Mouse (Mus musculus) ES-Bruce4 (cell line): Measurements from ENCODE around the gene Zbtb21. TPM values are rescaled to one million over a fixed set of nuclear protein-coding genes. Genes with fewer than 3 reads are reported as not detected.

Experiments
- H3K27ac ChIP-seq: 2 replicates; pipeline ENCODE4 v1.5.1; 2012; ENCODE audit warnings: low read length, inconsistent platforms; ENCODE audit not compliant: insufficient read depth
- H3K27me3 ChIP-seq: 2 replicates; pipeline ENCODE4 v1.6.1; 2012; ENCODE audit warnings: mild to moderate bottlenecking, low read length, inconsistent platforms; ENCODE audit not compliant: control insufficient read depth, poor library complexity, insufficient read depth, severe bottlenecking
- H3K36me3 ChIP-seq: 2 replicates; pipeline ENCODE4 v1.6.1; 2012; ENCODE audit warnings: inconsistent platforms, mild to moderate bottlenecking, low read length, moderate library complexity; ENCODE audit not compliant: control insufficient read depth, poor library complexity, insufficient read depth, severe bottlenecking
- H3K4me1 ChIP-seq: one replicate; pipeline ENCODE4 v1.8.1; 2011; ENCODE audit warnings: low read length; ENCODE audit not compliant: control insufficient read depth, insufficient read depth
- H3K4me3 ChIP-seq: 2 replicates; pipeline ENCODE4 v1.5.1; 2011; ENCODE audit warnings: low read depth, mild to moderate bottlenecking, low read length
- H3K9ac ChIP-seq: 2 replicates; pipeline ENCODE4 v1.6.1; 2012; ENCODE audit warnings: low read depth, mild to moderate bottlenecking, inconsistent platforms; ENCODE audit not compliant: poor library complexity, severe bottlenecking
- H3K9me3 ChIP-seq: replicated peaks from 2 replicates; pipeline ENCODE4 v1.6.1; 2012; ENCODE audit warnings: mild to moderate bottlenecking, low read length, inconsistent platforms; ENCODE audit not compliant: control insufficient read depth, poor library complexity, insufficient read depth, severe bottlenecking
- CTCF ChIP-seq: IDR thresholded peaks from one replicate; pipeline ENCODE4 v1.8.1; 2011; ENCODE audit warnings: low read depth, low read length
- EP300 ChIP-seq: IDR thresholded peaks from 2 replicates; pipeline ENCODE4 v1.6.1; 2011; ENCODE audit warnings: low read depth, low read length; ENCODE audit not compliant: insufficient read depth
- POLR2A ChIP-seq: IDR thresholded peaks from one replicate; pipeline ENCODE4 v1.8.1; 2011; ENCODE audit warnings: low read length; ENCODE audit not compliant: insufficient read depth
- polyA plus RNA-seq: library from polyadenylated mRNA; stranded (reverse); fragments of >200 nt; gene quantifications from 2 replicates; pipeline ENCODE4 v1.2.4, GENCODE M21; 2011; ENCODE audit warnings: low read depth; ENCODE audit not compliant: missing spikeins, insufficient read depth, insufficient read length

Zbtb21 gene
- polyA plus RNA-seq, 1 experiment = 34.8 TPM

DNA sequence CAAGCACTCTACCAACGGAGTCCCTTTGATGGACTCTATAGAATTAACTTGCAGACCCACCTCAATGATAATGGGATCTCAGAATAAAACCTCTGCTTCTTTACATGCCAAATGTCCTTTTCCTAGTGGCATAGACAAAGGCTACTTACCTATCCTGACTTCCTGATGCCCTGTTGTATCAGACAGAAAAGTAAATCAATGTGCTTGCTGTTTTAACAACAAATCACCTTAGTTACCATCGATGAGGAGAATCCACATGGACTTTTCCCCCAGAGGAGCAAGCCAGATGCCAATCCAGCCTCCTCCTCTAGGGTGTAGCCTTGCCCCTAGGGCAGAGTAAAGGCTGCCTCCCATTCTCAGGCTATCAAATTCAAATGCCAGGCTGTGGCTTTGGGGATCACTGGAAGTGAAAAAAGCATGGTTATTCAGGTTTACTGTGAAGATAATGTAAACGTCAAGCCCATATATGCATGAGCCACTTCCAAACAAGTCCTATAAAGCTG is 21.9 kb downstream of the Zbtb21 start:
- Histone ChIP-seq H3K4me1 (no peaks in the 10 kb centered on the region), H3K9ac (no peak overlapping the region), H3K36me3 (no peaks in the 10 kb centered on the region), H3K27me3 (no peaks in the 10 kb centered on the region), H3K27ac (no peak overlapping the region), H3K4me3 (no peak overlapping the region), H3K9me3 (no peaks in the 10 kb centered on the region)
- TF ChIP-seq EP300 = no peak
- no peak for TF ChIP-seq CTCF
- TF ChIP-seq POLR2A = no peak

DNA sequence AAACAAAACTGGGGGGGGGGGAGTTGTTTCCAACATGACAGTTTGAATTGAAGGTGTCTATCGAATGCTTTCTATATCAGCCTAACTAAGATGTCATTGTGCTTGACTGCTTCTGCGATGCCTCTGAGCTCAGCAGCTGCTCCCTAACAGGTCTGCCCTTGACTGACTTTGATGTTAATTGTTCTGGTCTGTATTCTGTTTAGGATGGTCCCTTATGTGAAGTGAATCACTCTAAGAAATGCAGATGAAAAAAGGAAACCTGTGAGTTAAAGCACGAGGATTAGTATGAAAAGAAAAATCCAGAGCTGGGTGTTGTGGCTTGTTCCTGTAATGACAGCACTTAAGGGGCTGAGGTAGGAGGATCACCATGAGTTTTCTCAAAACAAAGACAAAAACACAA is 26.6 kb downstream of the Zbtb21 start:
- H3K36me3 ChIP-seq = no peaks in the 10 kb centered on the region

GRCm38 (mm10) chr16:97930231-97930630 is 32.2 kb downstream of the Zbtb21 start:
- H3K4me3 ChIP-seq = no peak overlapping the region
- TF ChIP-seq CTCF (no peak), POLR2A (no peak), EP300 (no peak)
- H3K36me3 ChIP-seq = no peaks in the 10 kb centered on the region
- H3K9ac ChIP-seq = no peak overlapping the region
- H3K9me3 ChIP-seq = no peaks in the 10 kb centered on the region
- H3K27me3 ChIP-seq = no peaks in the 10 kb centered on the region
- no peak overlapping the region for H3K27ac ChIP-seq
- H3K4me1 ChIP-seq = no peaks in the 10 kb centered on the region

More for the DNA sequence above, 26.6 kb downstream of the Zbtb21 start:
- TF ChIP-seq POLR2A (no peak), CTCF (no peak), EP300 (no peak)
- Histone ChIP-seq H3K9ac (no peak overlapping the region), H3K9me3 (no peaks in the 10 kb centered on the region), H3K4me3 (no peak overlapping the region), H3K4me1 (no peaks in the 10 kb centered on the region), H3K27me3 (no peaks in the 10 kb centered on the region), H3K27ac (no peak overlapping the region)

GRCm38 (mm10) chr16:97929520-97929919 is 32.9 kb downstream of the Zbtb21 start:
- TF ChIP-seq CTCF = no peak
- no peak for TF ChIP-seq POLR2A
- TF ChIP-seq EP300 = no peak
- Histone ChIP-seq H3K4me1 (no peaks in the 10 kb centered on the region), H3K36me3 (no peaks in the 10 kb centered on the region), H3K4me3 (no peak overlapping the region), H3K27me3 (no peaks in the 10 kb centered on the region), H3K9me3 (no peaks in the 10 kb centered on the region), H3K9ac (no peak overlapping the region), H3K27ac (no peak overlapping the region)

DNA sequence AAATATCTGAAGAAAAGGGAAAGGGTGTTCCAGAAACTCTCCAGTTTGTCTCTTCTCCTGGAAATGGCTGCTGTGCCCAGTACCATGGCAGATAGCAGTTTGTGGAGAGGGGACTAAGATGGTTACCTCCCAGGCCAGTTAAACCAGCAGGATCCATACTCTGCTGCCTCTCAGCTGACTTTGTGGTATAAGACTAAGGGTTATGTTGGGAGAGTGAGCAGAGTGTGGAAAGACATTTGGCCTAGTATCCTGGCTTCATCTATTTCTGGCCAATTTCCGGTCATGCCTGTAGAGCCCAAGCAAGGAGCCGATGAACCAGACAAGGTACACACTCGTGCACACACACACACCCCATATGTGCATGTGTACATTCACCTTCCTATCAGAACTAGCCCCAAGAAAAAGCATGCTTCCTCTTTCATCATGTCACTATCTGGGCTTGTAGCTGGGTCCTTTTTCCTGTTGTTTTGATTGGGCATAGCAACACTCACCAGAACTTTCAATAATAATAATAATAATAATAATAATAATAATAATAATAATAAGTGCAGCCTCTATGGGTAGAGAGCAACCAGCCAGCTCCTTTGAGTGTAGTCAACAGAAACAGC is 35.0 kb downstream of the Zbtb21 start:
- Histone ChIP-seq H3K36me3 (no peaks in the 10 kb centered on the region), H3K9me3 (no peaks in the 10 kb centered on the region), H3K4me1 (no peaks in the 10 kb centered on the region), H3K27ac (no peak overlapping the region), H3K4me3 (no peak overlapping the region), H3K9ac (no peak overlapping the region), H3K27me3 (no peaks in the 10 kb centered on the region)
- TF ChIP-seq CTCF = no peak

DNA sequence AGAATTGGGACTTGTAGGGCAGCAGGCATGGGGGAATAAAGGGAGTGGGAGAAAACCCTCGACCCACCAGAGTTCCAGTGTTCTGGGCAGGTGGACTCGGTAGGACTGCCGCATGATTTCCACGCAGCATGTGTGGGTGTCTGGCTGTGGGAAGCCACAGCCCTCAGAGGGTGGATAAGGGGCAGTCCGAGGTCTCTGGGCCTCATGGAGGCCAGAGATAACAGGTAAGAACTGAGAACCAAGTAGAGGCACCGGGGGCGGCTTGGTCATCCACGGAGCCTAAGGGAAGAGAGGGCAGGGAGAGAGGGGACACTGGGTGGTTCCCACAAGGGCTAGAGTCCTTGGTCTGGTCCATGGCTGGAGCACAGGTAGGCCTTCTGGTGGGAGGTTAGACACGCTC is 36.0 kb downstream of the Zbtb21 start:
- no peaks in the 10 kb centered on the region for H3K4me1 ChIP-seq

More for the DNA sequence above, 36.0 kb downstream of the Zbtb21 start:
- Histone ChIP-seq H3K4me3 (no peak overlapping the region), H3K27ac (no peak overlapping the region), H3K9me3 (no peaks in the 10 kb centered on the region), H3K36me3 (no peaks in the 10 kb centered on the region), H3K27me3 (no peaks in the 10 kb centered on the region), H3K9ac (no peak overlapping the region)
- TF ChIP-seq POLR2A (no peak), CTCF (no peak), EP300 (no peak)
